Mouse (Mus musculus) cortical plate, adult 2 months (tissue): Measurements from ENCODE around the gene Plekhg6.

Experiments used
- CTCF ChIP-seq: fragments of 200-500 bp; IDR thresholded peaks from 2 replicates; pipeline ENCODE4 v1.5.1; 2011; ENCODE audit warnings: mild to moderate bottlenecking, control low read depth, low read length; ENCODE audit not compliant: insufficient read depth; ENCODE audit errors: extremely low read depth
- POLR2A ChIP-seq: fragments of 200-500 bp; IDR thresholded peaks from 2 replicates; pipeline ENCODE4 v1.6.1; 2011; ENCODE audit warnings: mild to moderate bottlenecking, low read length, control low read depth; ENCODE audit not compliant: insufficient read depth; ENCODE audit errors: extremely low read depth

- TF ChIP-seq CTCF (no peak), POLR2A (no peak)
These were observed 25.3 kb downstream of the Plekhg6 start for GRCm38 (mm10) chr6:125355197-125355741.
